Mouse (Mus musculus): ENCODE data around the gene Cklf. TPM values are rescaled to one million over a fixed set of nuclear protein-coding genes. Genes with fewer than 3 reads are reported as not detected.
"Not testable (repeated sequence)": the region's sequence is repeated elsewhere in the genome, so short reads cannot be mapped to it uniquely, and the experiment has no call there.

The Cklf gene
- polyA plus RNA-seq, 1 experiment = 4.1 TPM

DNA sequence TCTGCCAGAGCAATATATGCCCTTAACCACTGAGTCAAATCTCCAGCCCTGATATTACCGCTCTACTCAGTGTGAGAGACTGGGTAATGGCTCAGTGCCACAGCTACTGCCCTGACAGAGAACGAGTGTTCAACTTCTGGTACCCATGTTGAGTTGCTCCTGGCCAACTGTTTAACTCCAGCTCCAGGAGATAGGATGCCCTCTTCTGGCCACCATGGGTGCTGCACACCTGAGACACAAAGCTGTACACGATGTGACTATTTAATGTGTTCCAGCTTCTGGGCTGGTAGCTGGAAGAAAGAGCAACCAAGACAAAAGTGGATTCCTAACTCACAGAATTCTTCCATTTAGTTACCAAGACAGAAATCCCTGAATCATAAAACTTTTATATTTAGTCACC is 2.4 kb downstream of the Cklf start:
- 91% methylated on average over 3 of the region's 3 CpGs for WGBS
- DNase-seq (ENCODE audit: low read depth, low spot score) = no peak

DNA sequence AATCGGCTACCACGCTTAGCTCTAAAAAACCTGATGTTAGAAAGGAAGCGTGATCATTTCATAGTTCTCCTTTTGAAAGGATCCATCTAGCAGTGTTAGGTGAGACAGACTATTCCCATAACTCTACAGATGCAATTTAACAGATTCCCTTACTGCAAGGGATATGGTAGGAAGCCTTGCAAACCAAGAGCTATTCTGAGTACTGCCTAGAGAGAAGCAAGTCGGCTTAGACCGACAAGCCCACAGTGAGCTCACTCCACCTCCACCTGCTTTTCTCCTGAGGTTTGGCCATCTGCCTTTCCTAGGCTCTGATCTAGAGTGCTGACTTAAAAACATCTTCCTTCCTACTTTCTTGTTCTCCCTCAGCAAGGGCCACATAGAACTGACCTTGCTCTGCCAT is 11.1 kb downstream of the Cklf start:
- DNase-seq (ENCODE audit: low read depth, low spot score) = not testable (repeated sequence)
- 93% methylated on average over 5 of the region's 5 CpGs for WGBS

DNA sequence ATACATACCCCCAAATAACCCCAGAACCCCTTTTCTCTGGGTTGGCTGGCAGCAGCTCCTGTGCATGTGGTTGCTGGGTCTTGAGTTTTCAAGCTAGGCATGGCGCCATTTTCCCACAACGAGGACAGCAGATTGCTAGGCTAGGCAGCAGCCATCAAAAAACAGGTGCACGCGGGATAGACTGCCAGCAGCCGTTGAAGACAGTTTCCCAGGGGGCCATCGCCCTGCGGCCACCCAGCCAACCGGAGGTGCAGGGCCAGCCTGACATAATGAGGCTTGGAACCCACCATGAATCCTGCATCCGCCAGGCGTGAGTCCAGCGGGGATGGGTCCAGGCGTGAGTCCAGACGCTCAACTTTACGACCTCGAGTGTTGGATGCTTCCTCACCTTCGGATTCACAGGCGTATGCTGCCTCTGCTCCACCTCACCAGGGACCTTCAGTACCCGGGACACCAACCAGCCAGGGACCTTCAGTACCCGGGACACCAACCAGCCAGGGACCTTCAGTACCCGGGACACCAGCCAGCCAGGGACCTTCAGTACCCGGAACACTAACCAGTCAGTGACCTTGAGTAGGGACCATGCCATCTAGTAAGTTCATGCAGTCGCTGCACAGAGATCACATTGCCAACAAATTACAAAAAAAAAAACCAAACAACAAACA is 13.7 kb downstream of the Cklf start:
- DNase-seq (ENCODE audit: low read depth, low spot score) = not testable (repeated sequence)
- WGBS = 97% methylated on average over 22 of the region's 22 CpGs

DNA sequence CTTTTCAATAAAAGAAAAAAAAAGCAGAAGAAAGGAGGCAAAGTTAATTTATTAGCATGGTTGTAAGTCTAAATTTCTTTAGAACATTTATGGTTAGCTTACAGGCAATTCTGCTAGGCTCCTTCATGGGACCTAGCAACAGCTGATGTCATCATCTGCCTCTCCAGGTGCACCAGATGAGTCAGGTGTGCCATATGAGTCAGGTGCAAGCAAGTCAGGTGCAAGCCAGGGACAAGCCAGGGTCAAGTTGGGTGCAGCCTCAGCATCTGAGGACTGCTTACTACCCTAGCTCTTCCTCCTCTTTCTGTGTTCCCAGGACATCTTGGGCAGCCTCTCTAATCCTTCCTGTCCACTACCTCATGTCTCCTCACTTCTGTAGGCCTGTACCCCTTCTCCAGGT is 17.7 kb downstream of the Cklf start:
- DNase-seq (ENCODE audit: low read depth, low spot score) = no peak

DNA sequence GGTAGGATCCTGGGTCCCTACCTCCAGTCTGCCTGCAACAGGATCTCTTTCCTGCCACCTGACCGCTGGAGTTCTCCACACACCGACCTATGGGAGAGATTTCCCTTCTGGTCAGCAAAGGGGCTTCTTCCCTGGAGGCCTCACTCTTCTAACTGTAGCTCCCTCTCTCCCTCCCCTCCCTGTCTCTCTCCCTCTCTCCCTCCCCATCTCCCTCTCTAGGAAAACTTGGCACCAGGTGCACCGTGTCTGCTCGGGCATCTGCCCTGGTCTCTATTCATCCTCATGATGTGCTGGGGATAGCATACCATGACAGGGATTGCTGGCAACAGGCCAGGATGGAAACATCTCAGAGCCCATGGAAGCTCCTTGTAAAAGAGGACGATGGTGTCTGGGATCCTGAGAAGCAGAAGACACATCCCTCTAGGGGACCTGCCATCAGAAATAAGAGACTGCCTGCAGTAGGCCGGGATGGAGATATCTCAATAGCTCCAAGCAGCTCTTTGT is 18.3 kb downstream of the Cklf start:
- WGBS = 75% methylated on average over 6 of the region's 6 CpGs
- DNase-seq (ENCODE audit: low read depth, low spot score) = no peak

DNA sequence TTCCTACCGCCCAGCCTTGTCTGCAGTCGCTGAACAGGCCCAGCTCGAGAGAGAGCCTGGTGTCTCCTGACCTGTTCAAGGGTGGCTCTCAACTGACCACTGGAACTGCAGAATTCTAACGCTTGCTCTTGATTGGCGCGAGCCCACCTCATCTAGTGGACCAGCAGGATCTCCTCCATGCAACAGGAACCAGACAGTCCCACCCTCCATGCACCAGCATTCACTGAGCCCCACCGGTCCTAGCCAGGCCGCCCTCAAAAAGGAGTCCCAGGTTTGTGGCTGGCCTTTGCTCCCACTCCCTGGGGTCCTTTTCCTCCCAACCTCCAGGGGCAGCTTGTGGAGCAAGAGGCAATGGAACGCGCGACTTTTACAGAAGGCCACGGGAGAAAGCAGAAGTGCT is 42.4 kb downstream of the Cklf start, which contains the start of gene Cmtm2a:
TSS of gene Cmtm2a (minus strand) at position 101 of the 400 bp plus-strand sequence.
- 87% methylated on average over 12 of the region's 12 CpGs for WGBS

DNA sequence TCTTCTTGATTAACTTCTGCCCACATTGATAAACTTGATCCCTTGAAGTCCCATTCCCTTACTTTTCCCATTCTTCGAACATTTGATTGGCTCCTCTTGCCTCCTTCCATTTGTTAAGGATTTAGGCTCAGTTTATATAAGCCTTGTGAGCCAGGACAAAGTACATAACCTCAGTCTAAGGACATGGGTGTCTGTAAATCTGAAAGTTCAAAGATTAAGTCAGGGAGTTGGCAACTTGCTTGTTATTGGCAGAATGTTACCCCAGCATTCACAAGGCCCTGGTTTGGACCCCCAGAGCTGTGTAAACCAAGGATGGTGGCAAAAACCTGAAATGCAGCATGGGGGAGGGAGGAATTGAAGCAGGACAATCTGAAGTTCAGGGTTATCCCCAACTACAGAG is 43.7 kb downstream of the Cklf start:
- 71% methylated on average over 1 of the region's 1 CpGs for WGBS
- DNase-seq (ENCODE audit: low read depth, low spot score) = no peak

More for the DNA sequence above, 42.4 kb downstream of the Cklf start, which contains the start of gene Cmtm2a:
- not testable (repeated sequence) for DNase-seq (ENCODE audit: low read depth, low spot score)

DNA sequence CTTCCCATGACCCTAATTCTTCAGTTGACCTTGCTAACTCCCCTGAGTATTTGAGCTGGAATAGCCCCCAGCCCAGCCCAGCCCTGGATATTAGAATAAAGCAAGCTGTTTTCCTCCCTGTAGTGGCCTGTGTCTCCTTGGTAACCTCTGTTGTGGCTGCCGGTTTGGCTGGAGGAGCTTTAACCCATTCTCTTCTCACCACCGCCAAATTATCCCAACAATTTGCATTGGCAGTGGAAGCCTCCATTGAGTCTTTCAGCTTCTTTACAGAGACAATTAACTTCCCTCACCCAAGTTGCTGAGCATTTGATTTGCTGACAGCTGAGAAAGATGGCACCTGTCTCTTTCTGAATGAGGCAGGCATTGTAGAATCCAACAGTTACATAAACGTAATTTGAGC is 50.9 kb downstream of the Cklf start:
- 19% methylated on average over 3 of the region's 3 CpGs for WGBS
- not testable (repeated sequence) for DNase-seq (ENCODE audit: low read depth, low spot score)

DNA sequence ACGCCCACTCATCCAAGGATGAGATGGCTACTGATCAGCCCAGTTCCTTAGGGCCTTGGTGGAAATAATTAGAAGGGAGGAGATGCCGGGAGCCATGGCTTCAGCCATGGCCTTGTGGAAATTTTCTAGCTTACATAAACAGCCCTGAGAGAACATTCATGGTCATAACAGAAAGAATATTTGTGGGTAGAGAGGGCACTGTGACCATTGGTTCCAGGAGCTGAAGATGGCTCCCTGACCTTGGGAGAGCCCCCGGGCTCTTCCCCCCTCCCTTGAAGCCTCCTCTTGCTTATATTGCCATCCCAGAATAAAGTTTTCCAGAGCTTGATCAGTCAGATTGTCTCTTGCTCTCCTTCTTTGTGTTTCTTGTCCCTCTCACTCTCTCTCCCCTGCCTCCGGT is 51.9 kb downstream of the Cklf start:
- WGBS = 95% methylated on average over 4 of the region's 4 CpGs

DNA sequence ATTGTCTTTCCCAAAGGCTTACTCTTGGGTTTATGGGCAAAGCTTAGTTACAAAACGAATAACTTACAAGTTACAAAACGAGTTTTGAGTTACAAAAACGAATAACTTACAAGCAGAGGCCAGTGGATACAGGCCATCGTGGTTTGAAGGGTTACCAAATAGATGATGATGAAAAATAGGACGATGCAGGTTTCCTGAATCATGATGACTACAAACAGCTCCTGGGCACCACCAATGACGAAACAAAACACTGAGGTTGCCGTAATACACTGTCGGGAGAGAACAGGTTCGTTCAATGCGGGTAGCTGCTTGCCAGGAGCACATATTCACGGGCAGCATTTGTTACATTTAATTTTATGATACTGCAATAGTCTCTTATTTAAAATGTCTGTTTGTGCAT is 54.3 kb downstream of the Cklf start:
- 78% methylated on average over 11 of the region's 11 CpGs for WGBS
- no peak for DNase-seq (ENCODE audit: low read depth, low spot score)

More for the DNA sequence above, 51.9 kb downstream of the Cklf start:
- not testable (repeated sequence) for DNase-seq (ENCODE audit: low read depth, low spot score)

DNA sequence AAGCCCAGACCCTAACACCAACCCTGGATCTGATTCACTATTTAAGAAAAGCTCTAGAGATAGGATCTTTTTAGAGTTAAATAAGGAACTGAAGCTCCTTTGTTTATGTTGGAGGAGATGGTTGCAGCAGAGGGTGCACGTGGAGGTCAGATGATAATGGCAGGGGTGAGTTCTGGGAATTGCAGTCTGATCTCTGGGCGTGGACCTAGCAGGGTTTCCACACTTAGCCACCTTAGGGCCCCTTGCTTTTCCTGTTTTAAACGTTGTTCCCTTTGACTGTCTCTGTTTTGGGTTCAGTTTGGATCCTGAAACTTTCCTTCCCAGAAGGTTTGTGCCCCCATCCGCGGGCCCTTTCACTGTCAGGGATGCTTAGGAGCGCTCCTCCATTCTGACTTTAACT is 57.7 kb downstream of the Cklf start:
- WGBS = 27% methylated on average over 6 of the region's 6 CpGs
- DNase-seq (ENCODE audit: low read depth, low spot score) = not testable (repeated sequence)

DNA sequence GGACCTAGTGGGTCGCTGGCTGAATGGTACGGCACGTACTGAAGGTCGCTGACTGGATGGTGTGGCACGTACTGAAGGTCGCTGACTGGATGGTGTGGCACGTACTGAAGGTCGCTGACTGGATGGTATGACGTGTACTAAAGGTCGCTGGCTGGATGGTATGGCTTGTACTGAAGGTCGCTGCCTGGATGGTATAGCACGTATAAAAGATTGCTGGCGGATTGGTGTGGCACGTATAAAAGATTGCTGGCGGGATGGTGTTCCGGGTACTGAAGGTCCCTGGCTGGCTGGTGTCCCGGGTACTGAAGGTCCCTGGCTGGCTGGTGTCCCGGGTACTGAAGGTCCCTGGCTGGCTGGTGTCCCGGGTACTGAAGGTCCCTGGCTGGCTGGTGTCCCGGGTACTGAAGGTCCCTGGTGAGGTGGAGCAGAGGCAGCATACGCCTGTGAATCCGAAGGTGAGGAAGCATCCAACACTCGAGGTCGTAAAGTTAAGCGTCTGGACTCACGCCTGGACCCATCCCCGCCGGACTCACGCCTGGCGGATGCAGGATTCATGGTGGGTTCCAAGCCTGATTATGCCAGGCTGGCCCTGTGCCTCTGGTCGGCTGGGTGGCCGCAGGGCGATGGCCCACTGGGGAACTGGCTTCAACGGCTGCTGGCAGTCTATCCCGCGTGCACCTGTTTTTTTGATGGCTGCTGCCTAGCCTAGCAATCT is 58.9 kb downstream of the Cklf start, which contains the start of the genes Gm45711 and Cmtm1:
TSS of gene Gm45711 (minus strand) at position 641 of the 715 bp plus-strand sequence.
TSS of gene Cmtm1 (minus strand) at position 705 of the 715 bp plus-strand sequence.
- DNase-seq (ENCODE audit: low read depth, low spot score) = not testable (repeated sequence)
- 87% methylated on average over 36 of the region's 36 CpGs for WGBS

DNA sequence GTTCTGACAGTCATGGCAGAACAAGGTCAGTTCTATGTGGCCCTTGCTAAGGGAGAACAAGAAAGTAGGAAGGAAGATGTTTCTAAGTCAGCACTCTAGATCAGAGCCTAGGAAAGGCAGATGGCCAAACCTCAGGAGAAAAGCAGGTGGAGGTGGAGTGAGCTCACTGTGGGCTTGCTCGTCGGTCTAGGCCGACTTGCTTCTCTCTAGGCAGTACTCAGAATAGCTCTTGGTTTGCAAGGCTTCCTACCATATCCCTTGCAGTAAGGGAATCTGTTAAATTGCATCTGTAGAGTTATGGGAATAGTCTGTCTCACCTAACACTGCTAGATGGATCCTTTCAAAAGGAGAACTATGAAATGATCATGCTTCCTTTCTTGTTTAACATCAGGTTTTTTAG is 61.4 kb downstream of the Cklf start:
- 90% methylated on average over 3 of the region's 3 CpGs for WGBS
- not testable (repeated sequence) for DNase-seq (ENCODE audit: low read depth, low spot score)

DNA sequence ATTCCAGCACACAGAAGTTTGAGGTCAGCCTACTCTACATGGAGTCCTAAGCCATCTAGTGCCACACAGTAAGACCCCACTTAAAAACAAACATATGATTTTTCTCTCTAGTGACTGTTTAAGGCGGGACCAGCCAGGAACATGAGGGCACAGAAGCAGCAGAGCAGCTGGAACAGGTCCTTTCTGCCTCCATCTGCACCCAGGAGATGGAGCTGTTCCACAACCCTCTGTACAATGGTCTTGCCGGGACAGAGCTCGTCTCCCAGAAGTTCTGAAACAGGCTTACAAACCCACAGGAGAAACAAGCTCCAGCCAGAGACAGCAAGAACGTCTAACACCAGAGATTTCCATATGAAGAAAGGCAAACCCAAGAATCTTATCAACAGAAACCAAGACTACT is 62.6 kb downstream of the Cklf start:
- WGBS = 40% methylated on average over 4 of the region's 4 CpGs
- no peak for DNase-seq (ENCODE audit: low read depth, low spot score)

Other genes starting within 250 kb of the Cklf start
- 9.0 and 14.2 TPM in 2 replicates for gene Cdh5, start 149.2 kb upstream of the Cklf start, polyA plus RNA-seq (2012; rRNA removed)
- gene Bean1, start 80.4 kb upstream of the Cklf start, polyA plus RNA-seq (2012; rRNA removed) = 4.9 and 5.2 TPM in 2 replicates
- 8.8 and 9.0 TPM in 2 replicates for gene Tk2, start 2.3 kb upstream of the Cklf start, polyA plus RNA-seq (2012; rRNA removed)
- not detected in 2 replicates for gene Cmtm2a, start 42.3 kb downstream of the Cklf start, polyA plus RNA-seq (2012; rRNA removed)
- not detected in 2 replicates for gene Gm45711, start 59.2 kb downstream of the Cklf start, polyA plus RNA-seq (2012; rRNA removed)
- not detected in 2 replicates for gene Cmtm1, start 59.3 kb downstream of the Cklf start, polyA plus RNA-seq (2012; rRNA removed)
- gene Gm11020, start 70.7 kb downstream of the Cklf start, polyA plus RNA-seq (2012; rRNA removed) = not detected in 2 replicates
- not detected in 2 replicates for gene Cmtm2b, start 71.4 kb downstream of the Cklf start, polyA plus RNA-seq (2012; rRNA removed)
- gene Cmtm3, start 88.5 kb downstream of the Cklf start, polyA plus RNA-seq (2012; rRNA removed) = 20.9 and 24.8 TPM in 2 replicates
- 20.9 and 29.5 TPM in 2 replicates for gene Cmtm4, start 144.9 kb downstream of the Cklf start, polyA plus RNA-seq (2012; rRNA removed)
- gene Dync1li2, start 192.2 kb downstream of the Cklf start, polyA plus RNA-seq (2012; rRNA removed) = 9.9 and 12.2 TPM in 2 replicates

Data from large intestine, adult 2 months (tissue).